Mouse (Mus musculus) heart, adult 2 months (tissue): ENCODE data around the gene Dph5. TPM values are rescaled to one million over a fixed set of nuclear protein-coding genes. Genes with fewer than 3 reads are reported as not detected.
"Not testable (repeated sequence)": the region's sequence is repeated elsewhere in the genome, so short reads cannot be mapped to it uniquely, and the experiment has no call there.

ENCODE experiments used
- DNase-seq, 2 experiments: peaks; one replicate each; pipeline ENCODE4 v3.0.0; 2021
- H3K27ac ChIP-seq: fragments of 200-600 bp; 2 replicates; pipeline ENCODE4 v1.8.1; 2022
- H3K27me3 ChIP-seq: fragments of 200-500 bp; 2 replicates; pipeline ENCODE4 v1.6.1; 2012; ENCODE audit warnings: mild to moderate bottlenecking, low read length, inconsistent platforms, mixed read lengths; ENCODE audit not compliant: control insufficient read depth, insufficient read depth
- H3K36me3 ChIP-seq: fragments of 200-500 bp; 2 replicates; pipeline ENCODE4 v1.6.1; 2012; ENCODE audit warnings: low read length, inconsistent platforms; ENCODE audit not compliant: control insufficient read depth, insufficient read depth
- H3K4me1 ChIP-seq: fragments of 200-500 bp; 2 replicates; pipeline ENCODE4 v1.6.1; 2011; ENCODE audit warnings: low read length; ENCODE audit not compliant: control insufficient read depth, insufficient read depth
- H3K4me3 ChIP-seq: fragments of 200-600 bp; 2 replicates; pipeline ENCODE4 v1.8.1; 2022
- H3K79me2 ChIP-seq: fragments of 200-500 bp; replicated peaks from 2 replicates; pipeline ENCODE4 v1.6.1; 2012; ENCODE audit warnings: mild to moderate bottlenecking, inconsistent platforms, low read length, moderate library complexity, mixed read lengths; ENCODE audit not compliant: control insufficient read depth, insufficient read depth
- H3K9ac ChIP-seq: fragments of 200-500 bp; 2 replicates; pipeline ENCODE4 v1.6.1; 2012; ENCODE audit warnings: low read depth, mild to moderate bottlenecking, control low read depth, inconsistent platforms, low read length, mixed read lengths
- CTCF ChIP-seq: fragments of 200-600 bp; IDR thresholded peaks from 2 replicates; pipeline ENCODE4 v1.8.1; 2022; ENCODE audit warnings: antibody characterized with exemption, mild to moderate bottlenecking, moderate library complexity
- EP300 ChIP-seq: fragments of 200-500 bp; IDR thresholded peaks from 2 replicates; pipeline ENCODE4 v1.6.1; 2011; ENCODE audit warnings: low read depth, low read length, control low read depth; ENCODE audit not compliant: insufficient read depth
- POLR2A ChIP-seq: fragments of 200-500 bp; IDR thresholded peaks from 2 replicates; pipeline ENCODE4 v1.6.1; 2011; ENCODE audit warnings: mild to moderate bottlenecking, low read depth, low read length, control low read depth; ENCODE audit not compliant: insufficient read depth
- WGBS: fragments of 180-500 bp; shearing (Covaris S2); methylation state at CpG from one replicate; pipeline ENCODE4 v1.1.7; 2018; 5-methylcytosine and 5-hydroxymethylcytosine counted together
- intact Hi-C: fragments of 180-260 bp; cut with DNase I; formaldehyde crosslinking; loops from one replicate; pipeline ENCODE4 v1.15.1; 2025
- polyA plus RNA-seq: library from polyadenylated mRNA; depleted of rRNA; stranded (reverse); fragments of >200 nt; gene quantifications from 2 replicates; pipeline ENCODE4 v1.2.3, GENCODE M21; 2012
- total RNA-seq, 2 experiments: library from RNA; stranded (reverse); gene quantifications; 2 replicates each; pipeline ENCODE4 v1.2.3; 2021

Gene Dph5
- total and polyA plus RNA-seq, 3 experiments, result 3.3 to 8.4 (median 5.8) TPM

DNA sequence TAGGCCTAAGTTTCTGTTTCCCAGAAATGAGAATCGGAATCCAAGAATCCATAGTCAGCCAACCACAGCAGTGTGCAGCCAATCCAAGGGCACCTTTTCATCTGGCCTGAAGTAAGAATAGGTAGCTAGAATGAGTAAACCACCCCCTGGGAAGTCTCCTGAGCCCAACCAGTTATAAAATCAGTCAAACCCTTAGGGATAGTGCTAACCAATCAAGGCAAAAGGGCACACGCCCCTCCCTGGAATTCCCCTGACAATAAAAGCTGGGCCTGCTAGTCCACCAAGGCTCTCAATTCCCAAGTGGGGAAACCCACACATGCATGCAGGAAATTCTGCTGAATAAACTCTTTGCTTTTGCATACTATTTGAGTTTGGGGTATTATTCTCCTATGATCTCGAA lies 28.8 kb upstream of the Dph5 start:
- Histone ChIP-seq H3K4me3 (no peak overlapping the region), H3K36me3 (no peaks in the 10 kb centered on the region), H3K27me3 (no peaks in the 10 kb centered on the region), H3K27ac (no peak overlapping the region), H3K9ac (no peak overlapping the region), H3K79me2 (no peaks in the 10 kb centered on the region; the same call in 1 of the 2 replicates), H3K4me1 (no peaks in the 10 kb centered on the region)
- intact Hi-C loops, result no loop called here
- TF ChIP-seq CTCF (no peak), EP300 (no peak), POLR2A (no peak)
- 73% methylated on average over 3 of the region's 3 CpGs for WGBS
- no peak for DNase-seq

DNA sequence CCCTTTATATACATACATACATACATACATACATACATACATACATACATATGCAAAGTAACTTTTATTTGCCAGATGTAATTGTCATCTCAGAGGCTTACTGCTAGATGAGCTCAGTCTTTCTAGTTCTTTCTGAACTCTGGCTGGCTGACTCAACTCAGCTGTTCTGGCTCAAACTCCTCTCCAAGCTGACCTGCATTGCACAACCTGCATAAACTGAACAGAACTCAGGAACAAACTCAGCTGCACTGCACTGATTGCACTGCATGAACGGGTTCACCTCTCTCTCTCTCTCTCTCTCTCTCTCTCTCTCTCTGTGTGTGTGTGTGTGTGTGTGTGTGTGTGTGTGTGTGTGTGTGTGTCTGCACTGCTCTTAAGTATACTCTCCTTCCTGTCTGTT lies 26.9 kb upstream of the Dph5 start:
- DNase-seq, intact Hi-C loops, H3K9ac ChIP-seq, H3K27ac ChIP-seq, H3K36me3 ChIP-seq, H3K4me1 ChIP-seq, H3K79me2 ChIP-seq, H3K4me3 ChIP-seq, H3K27me3 ChIP-seq: not testable (repeated sequence)
- WGBS, result 83% methylated on average over 1 of the region's 1 CpGs

DNA sequence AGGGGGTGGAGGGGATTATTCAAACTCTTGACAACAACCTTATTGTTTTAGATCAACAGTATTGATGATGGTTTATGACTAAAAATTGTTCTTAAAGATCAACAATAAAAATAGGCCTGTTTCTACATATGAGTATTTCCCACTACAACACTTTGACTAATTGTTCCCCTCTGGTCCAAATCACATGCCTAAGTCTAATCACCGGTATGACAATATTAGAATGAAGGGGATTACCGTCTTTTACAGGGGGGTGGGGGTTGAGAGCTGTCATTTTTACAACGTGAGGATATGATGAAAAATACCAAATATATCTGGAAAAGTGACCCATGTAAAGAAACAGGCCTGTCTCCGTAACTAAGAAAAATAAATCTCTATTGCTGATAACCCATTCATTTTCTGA lies 24.1 kb upstream of the Dph5 start:
- WGBS, result 63% methylated on average over 4 of the region's 4 CpGs

DNA sequence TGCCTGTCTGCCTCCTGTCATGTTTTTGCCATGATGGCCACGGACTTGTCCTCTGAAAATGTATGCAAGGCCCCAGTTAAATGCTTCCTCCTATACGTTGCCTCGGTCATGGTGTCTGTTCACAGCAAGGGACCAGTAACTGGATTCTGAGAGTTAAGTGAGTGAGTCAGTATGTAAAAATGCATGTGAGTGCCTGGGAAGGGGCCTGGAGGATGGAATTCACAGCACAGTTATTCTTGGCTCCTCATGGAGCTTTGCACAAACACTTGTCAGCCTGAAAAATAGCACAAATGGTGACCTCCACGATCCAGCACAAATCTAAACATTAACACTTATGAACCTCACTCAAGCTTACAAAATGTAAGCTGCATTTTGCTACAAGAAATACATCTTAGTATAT lies 20.5 kb upstream of the Dph5 start:
- no peak overlapping the region for H3K27ac ChIP-seq
- TF ChIP-seq POLR2A (no peak), EP300 (no peak), CTCF (no peak)
- no peaks in the 10 kb centered on the region; the same call in 1 of the 2 replicates for H3K79me2 ChIP-seq
- intact Hi-C loops, result no loop called here
- no peaks in the 10 kb centered on the region for H3K36me3 ChIP-seq
- WGBS, result 36% methylated on average over 4 of the region's 4 CpGs
- no peaks in the 10 kb centered on the region for H3K27me3 ChIP-seq
- no peaks in the 10 kb centered on the region for H3K4me1 ChIP-seq
- no peak overlapping the region for H3K4me3 ChIP-seq
- DNase-seq, result no peak
- H3K9ac ChIP-seq, result no peak overlapping the region

More for the DNA sequence above, 24.1 kb upstream of the Dph5 start:
- no peak overlapping the region for H3K4me3 ChIP-seq
- no peaks in the 10 kb centered on the region; the same call in 1 of the 2 replicates for H3K79me2 ChIP-seq
- no peak overlapping the region for H3K9ac ChIP-seq
- intact Hi-C loops, result no loop called here
- TF ChIP-seq POLR2A, result no peak
- no peak for TF ChIP-seq CTCF
- TF ChIP-seq EP300, result no peak
- no peaks in the 10 kb centered on the region for H3K36me3 ChIP-seq
- no peaks in the 10 kb centered on the region for H3K27me3 ChIP-seq
- H3K4me1 ChIP-seq, result no peaks in the 10 kb centered on the region
- no peak overlapping the region for H3K27ac ChIP-seq
- DNase-seq, result no peak

DNA sequence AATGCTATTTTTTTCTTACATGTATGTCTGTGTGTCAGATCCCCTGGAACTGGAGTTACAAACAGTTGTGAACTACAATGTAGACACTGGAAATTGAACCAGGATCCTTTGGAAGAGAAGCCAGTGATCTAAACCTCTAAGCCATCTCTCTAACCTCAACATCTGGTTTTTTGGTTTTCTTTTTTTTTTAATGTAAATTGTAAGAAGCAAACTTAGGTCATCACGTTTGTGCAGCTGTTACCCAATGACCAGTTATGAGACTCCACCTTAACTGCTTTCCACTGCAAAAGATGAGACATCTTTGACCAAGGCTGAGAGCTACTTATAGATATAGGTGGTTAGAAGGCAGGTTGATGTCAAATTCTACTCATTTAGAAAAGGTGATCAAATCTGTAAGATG lies 19.7 kb upstream of the Dph5 start:
- no peak for DNase-seq
- H3K4me3 ChIP-seq, result no peak overlapping the region
- no peaks in the 10 kb centered on the region for H3K36me3 ChIP-seq
- WGBS, result 52% methylated on average over 1 of the region's 1 CpGs
- no peaks in the 10 kb centered on the region for H3K4me1 ChIP-seq
- TF ChIP-seq EP300, result no peak
- no peak for TF ChIP-seq CTCF
- no peak for TF ChIP-seq POLR2A
- intact Hi-C loops, result no loop called here
- H3K9ac ChIP-seq, result no peak overlapping the region
- no peak overlapping the region for H3K27ac ChIP-seq
- no peaks in the 10 kb centered on the region for H3K27me3 ChIP-seq
- H3K79me2 ChIP-seq, result no peaks in the 10 kb centered on the region

DNA sequence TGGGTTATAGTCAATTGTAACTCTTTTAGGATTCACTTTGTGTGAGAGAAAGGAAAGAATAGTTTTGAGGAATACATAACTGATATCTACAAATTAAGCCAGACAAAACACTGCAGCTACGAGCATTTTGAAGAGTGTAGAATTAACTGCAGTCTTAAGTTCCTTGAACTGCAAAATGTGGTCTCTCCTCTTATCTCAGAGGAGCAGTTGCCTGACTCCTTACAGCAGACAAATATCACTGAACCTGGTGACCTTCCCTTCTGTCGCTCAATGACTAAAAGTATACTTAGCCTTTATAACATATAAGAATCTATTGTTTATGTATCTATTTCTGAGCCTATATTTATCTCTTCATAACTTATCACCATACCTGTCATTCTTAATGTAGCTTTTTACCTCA lies 18.3 kb upstream of the Dph5 start:
- H3K4me3 ChIP-seq, result no peak overlapping the region
- no peaks in the 10 kb centered on the region for H3K79me2 ChIP-seq
- DNase-seq, result no peak
- no peaks in the 10 kb centered on the region for H3K4me1 ChIP-seq
- no peak for TF ChIP-seq POLR2A
- TF ChIP-seq CTCF, result no peak
- TF ChIP-seq EP300, result no peak
- H3K36me3 ChIP-seq, result no peaks in the 10 kb centered on the region
- intact Hi-C loops, result no loop called here
- H3K27ac ChIP-seq, result no peak overlapping the region
- no peaks in the 10 kb centered on the region for H3K27me3 ChIP-seq
- 47% methylated on average over 2 of the region's 2 CpGs for WGBS
- no peak overlapping the region for H3K9ac ChIP-seq
